Mouse (Mus musculus) limb, embryonic 10.5 days (tissue): ENCODE measurements around the gene Naaladl2. TPM values are rescaled to one million over a fixed set of nuclear protein-coding genes. Genes with fewer than 3 reads are reported as not detected.
A peak's percentile ranks its signal among the peaks of the same experiment; 100 is the strongest.

Source experiments
- DNase-seq: peaks from one replicate; pipeline ENCODE4 v3.0.0-alpha.2; 2017; ENCODE audit warnings: low spot score
- H3K27ac ChIP-seq: fragments of 300-500 bp; sonication (generic); 2 replicates; pipeline ENCODE4 v1.5.1; 2016; ENCODE audit warnings: mild to moderate bottlenecking
- H3K27me3 ChIP-seq: fragments of 300-500 bp; sonication (generic); 2 replicates; pipeline ENCODE4 v1.6.1; 2016; ENCODE audit warnings: low read depth, mild to moderate bottlenecking; ENCODE audit not compliant: poor library complexity, severe bottlenecking
- H3K36me3 ChIP-seq: fragments of 300-500 bp; sonication (generic); 2 replicates; pipeline ENCODE4 v1.6.1; 2016; ENCODE audit warnings: mild to moderate bottlenecking, moderate library complexity
- H3K4me1 ChIP-seq: fragments of 300-500 bp; sonication (generic); 2 replicates; pipeline ENCODE4 v1.6.1; 2016
- H3K4me3 ChIP-seq: fragments of 300-500 bp; sonication (generic); 2 replicates; pipeline ENCODE4 v1.5.1; 2016; ENCODE audit warnings: mild to moderate bottlenecking, moderate library complexity
- H3K9me3 ChIP-seq: fragments of 300-500 bp; sonication (generic); replicated peaks from 2 replicates; pipeline ENCODE4 v1.6.1; 2016; ENCODE audit warnings: mild to moderate bottlenecking
- WGBS: fragments of 180-500 bp; shearing (Covaris S2); methylation state at CpG from one replicate; pipeline ENCODE4 v1.1.7; 2016; 5-methylcytosine and 5-hydroxymethylcytosine counted together
- polyA plus RNA-seq: library from polyadenylated mRNA; unstranded; fragments of >200 nt; fragmentation: Nextera tagmentation; extraction: Ambion mirVana; gene quantifications from 2 replicates; pipeline ENCODE4 v1.2.1, GENCODE M21; 2016

Gene Naaladl2
- polyA plus RNA-seq, 1 experiment from 2014 or later: 0.44 TPM

DNA sequence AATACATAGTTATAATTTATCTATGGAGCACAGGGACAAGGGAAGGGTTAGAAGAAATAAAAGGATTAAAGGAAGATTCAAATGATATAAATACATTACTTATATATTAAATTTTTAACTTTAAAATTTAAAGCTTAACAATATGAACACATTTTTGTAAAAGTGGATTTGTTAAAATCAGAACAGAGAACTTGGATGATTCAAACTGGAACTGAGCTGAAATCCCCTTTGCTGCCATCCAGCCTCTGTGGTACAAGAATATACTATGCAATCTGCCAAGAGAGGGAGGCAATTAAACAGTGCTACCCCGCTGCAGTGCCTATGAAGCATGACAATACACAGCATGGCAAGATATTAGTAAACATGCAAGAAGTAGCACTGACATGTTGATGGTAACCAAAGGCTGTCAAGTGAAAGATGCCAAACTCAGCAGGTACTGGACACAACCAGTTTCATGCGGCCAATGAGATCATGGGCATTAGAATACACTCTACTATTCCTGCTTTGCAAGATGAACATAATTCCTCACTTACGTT, 238.6 kb downstream of the Naaladl2 start:
- 92% methylated on average over 3 of the region's 3 CpGs for WGBS
- H3K27ac ChIP-seq: no peak overlapping the region
- no peak overlapping the region for H3K4me3 ChIP-seq
- DNase-seq: no peak
- no peaks in the 10 kb centered on the region for H3K9me3 ChIP-seq
- no peaks in the 10 kb centered on the region for H3K36me3 ChIP-seq
- no peaks in the 10 kb centered on the region for H3K27me3 ChIP-seq
- no peaks in the 10 kb centered on the region for H3K4me1 ChIP-seq

DNA sequence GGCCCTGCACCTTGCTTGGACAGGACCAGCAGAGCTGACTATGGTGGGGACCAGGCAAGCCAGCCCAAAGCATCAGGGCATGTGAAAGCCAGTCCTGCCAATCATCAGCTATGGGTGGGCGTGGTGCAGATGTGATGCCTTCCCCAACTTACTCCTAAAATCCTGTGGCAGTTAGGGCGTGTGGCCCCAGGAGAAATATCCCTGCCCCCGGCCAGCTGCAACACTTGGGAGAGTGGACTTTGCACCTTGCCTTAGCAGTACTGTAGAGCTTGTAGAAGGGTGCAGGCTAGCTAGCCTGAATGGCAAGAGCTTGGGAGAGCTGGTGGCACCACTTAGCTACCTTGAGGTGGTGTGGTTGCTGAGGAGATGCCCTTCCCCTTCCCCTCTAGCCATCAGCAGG, 255.3 kb downstream of the Naaladl2 start:
- DNase-seq: no peak
- H3K27me3 ChIP-seq: no peaks in the 10 kb centered on the region
- 80% methylated on average over 3 of the region's 3 CpGs for WGBS

GRCm38 (mm10) chr3:24872254-24872653, 271.8 kb downstream of the Naaladl2 start:
- Histone ChIP-seq H3K4me3 (no peak overlapping the region), H3K27ac (no peak overlapping the region), H3K36me3 (no peaks in the 10 kb centered on the region), H3K9me3 (no peaks in the 10 kb centered on the region), H3K27me3 (no peaks in the 10 kb centered on the region), H3K4me1 (no peaks in the 10 kb centered on the region)
- no peak for DNase-seq
- WGBS: 95% methylated on average over 1 of the region's 1 CpGs

More for the DNA sequence above, 255.3 kb downstream of the Naaladl2 start:
- Histone ChIP-seq H3K4me1 (no peaks in the 10 kb centered on the region), H3K36me3 (no peaks in the 10 kb centered on the region), H3K9me3 (no peaks in the 10 kb centered on the region), H3K27ac (no peak overlapping the region), H3K4me3 (no peak overlapping the region)

DNA sequence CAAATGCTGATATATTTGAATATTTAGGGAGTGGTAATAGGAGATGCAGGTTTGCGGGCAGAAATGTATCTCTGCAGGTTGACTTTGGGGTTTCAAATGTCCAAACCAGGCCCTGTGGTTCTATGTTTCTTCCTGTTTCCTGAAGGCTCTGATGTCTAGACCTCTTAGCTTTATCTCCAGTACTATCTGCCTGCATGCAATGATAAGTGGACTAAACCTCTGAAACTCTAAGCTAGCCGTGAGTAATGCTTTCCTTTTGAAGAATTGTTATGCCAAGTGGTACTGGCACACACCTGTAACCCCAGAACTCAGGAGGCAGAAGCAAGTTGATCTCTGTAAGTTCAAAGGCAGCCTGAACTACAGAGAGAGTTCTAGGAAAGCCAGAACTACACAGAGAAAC, 291.1 kb downstream of the Naaladl2 start:
- no peak overlapping the region for H3K4me3 ChIP-seq
- H3K27me3 ChIP-seq: no peaks in the 10 kb centered on the region
- no peak for DNase-seq
- H3K27ac ChIP-seq: no peak overlapping the region
- WGBS: 82% methylated on average over 2 of the region's 2 CpGs
- no peaks in the 10 kb centered on the region for H3K36me3 ChIP-seq
- H3K9me3 ChIP-seq: no peaks in the 10 kb centered on the region
- no peaks in the 10 kb centered on the region for H3K4me1 ChIP-seq

DNA sequence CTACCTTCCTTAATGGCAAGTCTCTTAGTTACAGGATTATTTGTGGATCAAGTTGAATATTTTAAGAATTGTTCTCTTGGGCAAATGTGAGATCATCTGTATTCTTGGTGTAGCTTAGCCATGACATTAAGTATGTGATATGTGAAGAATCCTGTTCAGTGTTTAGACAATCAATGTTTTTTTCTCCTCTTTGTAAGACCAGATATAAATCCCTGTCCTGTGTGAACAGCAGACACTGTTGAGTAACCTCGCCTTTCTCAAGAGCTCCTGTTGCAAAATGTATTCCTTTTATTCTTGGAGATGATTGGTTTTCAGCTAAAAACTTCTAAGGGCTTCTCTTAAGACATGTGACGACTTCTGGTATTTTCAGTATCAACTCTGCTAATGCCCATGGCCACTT, 347.3 kb downstream of the Naaladl2 start:
- no peak overlapping the region for H3K27ac ChIP-seq
- DNase-seq: no peak
- H3K36me3 ChIP-seq: no peaks in the 10 kb centered on the region
- H3K4me3 ChIP-seq: no peak overlapping the region
- no peaks in the 10 kb centered on the region for H3K27me3 ChIP-seq
- H3K4me1 ChIP-seq: no peaks in the 10 kb centered on the region
- 82% methylated on average over 2 of the region's 2 CpGs for WGBS
- no peaks in the 10 kb centered on the region for H3K9me3 ChIP-seq

DNA sequence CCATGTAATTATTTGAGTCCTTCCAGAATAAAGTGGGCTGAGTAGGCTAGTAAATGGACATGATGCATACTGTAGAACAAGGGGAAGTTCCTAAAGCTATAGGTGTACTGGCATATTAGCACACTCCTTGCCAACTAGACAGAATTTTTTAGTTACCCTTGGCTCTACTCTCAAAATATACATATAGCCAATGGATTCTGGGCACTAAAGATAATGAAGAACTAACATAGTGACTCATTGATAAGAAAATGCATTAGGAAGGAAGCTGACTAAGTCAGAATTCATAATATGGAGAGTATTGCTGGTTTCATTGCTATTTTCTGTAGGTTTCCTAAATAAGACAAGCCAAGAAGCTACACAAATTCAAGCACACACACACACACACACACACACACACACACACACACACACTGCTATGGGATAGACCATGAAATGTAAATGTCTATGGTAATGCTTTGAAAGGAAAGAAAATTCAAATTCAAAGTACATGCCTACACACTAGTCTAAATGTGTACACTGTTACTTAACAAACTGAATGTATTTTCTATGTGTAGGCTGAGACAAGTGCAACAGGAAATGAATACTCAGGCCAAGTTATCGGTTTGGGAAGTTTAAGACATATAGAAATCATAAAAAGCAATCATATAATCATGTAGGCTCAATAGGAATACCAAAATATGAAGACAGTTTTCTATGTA, 356.5 kb downstream of the Naaladl2 start:
- Histone ChIP-seq H3K4me1 (peaks cover 5% of the 10 kb centered on the region; the same call in 1 of the 2 replicates), H3K27ac (no peak overlapping the region), H3K4me3 (no peak overlapping the region), H3K36me3 (no peaks in the 10 kb centered on the region), H3K9me3 (no peaks in the 10 kb centered on the region), H3K27me3 (no peaks in the 10 kb centered on the region)
- 83% methylated on average over 1 of the region's 1 CpGs for WGBS
- no peak for DNase-seq

DNA sequence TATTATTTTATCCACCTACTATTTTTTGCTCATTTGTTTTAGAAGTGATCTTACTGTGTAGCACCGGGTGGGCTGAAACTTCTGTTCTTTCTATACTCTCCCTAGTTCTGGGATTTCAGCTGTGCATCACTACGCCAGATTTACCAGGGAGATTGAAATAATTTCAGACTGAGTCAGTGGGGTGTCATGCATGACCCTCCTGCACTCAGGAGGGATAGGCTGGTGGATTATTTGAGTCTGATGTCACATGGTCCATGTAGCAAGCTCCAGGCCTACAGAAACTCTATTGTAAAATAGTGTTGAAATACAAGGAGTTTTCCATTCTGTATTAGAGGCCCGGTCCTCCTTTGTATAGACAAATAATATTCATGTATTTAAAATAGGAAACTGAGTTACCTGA, 360.0 kb downstream of the Naaladl2 start:
- Histone ChIP-seq H3K9me3 (no peaks in the 10 kb centered on the region), H3K27ac (no peak overlapping the region), H3K4me3 (no peak overlapping the region), H3K27me3 (no peaks in the 10 kb centered on the region), H3K36me3 (no peaks in the 10 kb centered on the region), H3K4me1 (peaks cover 5% of the 10 kb centered on the region; the same call in 1 of the 2 replicates)
- 95% methylated on average over 3 of the region's 3 CpGs for WGBS
- no peak for DNase-seq

GRCm38 (mm10) chr3:24783462-24783829, 360.6 kb downstream of the Naaladl2 start:
- Histone ChIP-seq H3K4me1 (peaks cover 5% of the 10 kb centered on the region; the same call in 1 of the 2 replicates), H3K9me3 (no peaks in the 10 kb centered on the region), H3K27me3 (no peaks in the 10 kb centered on the region), H3K27ac (no peak overlapping the region), H3K4me3 (no peak overlapping the region), H3K36me3 (no peaks in the 10 kb centered on the region)
- 70% methylated on average over 7 of the region's 7 CpGs for WGBS
- DNase-seq: no peak

DNA sequence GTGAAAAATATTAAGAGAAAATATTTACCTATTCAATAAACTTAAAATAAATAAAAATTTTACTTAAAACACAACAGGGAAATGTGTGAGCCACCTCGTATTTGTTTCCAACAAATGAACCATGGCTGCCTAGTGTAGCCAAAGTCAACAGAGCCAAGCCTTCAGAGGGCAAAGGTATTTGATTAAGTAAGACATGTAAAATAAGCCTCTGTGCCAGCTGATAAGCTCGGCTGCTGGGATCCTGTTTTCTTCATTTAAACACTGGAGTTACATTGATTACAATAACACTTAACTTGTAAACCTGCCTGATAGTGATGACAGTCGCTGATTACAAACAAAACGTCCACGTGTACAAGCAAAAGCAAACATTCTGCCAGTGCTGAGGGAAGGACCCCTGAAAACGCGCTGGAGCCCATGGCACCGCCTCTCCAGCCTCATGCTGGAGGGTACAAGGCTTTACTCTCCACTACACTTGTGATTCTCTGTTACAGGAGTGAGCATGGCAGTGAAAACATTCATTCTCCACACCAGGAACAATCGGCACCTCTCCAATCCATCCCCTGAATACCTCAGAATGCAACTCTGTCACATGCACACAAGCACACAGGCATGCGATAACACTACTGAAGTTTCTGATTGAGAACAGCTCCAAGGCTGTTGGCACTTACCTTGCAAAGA, 361.1 kb downstream of the Naaladl2 start:
- H3K4me1 ChIP-seq: peaks cover 5% of the 10 kb centered on the region; the same call in 1 of the 2 replicates
- DNase-seq: peak; percentile 31
- H3K27ac ChIP-seq: no peak overlapping the region
- no peaks in the 10 kb centered on the region for H3K9me3 ChIP-seq
- no peaks in the 10 kb centered on the region for H3K27me3 ChIP-seq
- no peak overlapping the region for H3K4me3 ChIP-seq
- 69% methylated on average over 10 of the region's 10 CpGs for WGBS
- no peaks in the 10 kb centered on the region for H3K36me3 ChIP-seq

DNA sequence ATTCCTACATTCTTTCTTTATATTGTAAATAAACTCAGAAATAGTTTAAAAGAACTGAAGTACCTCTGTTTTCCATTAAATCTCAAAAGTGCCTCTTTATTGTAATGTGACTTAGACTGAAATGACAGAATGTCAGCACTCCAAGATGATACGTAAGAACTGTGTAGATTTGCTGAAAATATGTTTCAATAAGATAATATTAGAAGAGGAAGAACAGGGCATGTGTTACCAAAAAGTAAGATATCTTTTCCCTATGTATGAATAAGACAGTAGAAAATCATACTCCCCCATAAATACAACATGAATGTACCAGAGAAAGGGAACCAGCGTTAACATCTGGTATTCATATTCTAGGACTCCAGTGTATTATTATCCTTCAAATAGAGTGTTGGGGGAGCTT, 362.4 kb downstream of the Naaladl2 start:
- no peak for DNase-seq
- Histone ChIP-seq H3K4me3 (no peak overlapping the region), H3K27me3 (no peaks in the 10 kb centered on the region), H3K9me3 (no peaks in the 10 kb centered on the region), H3K27ac (no peak overlapping the region), H3K36me3 (no peaks in the 10 kb centered on the region), H3K4me1 (peaks cover 5% of the 10 kb centered on the region; the same call in 1 of the 2 replicates)
- 94% methylated on average over 2 of the region's 2 CpGs for WGBS

- Histone ChIP-seq H3K4me3 (no peak overlapping the region), H3K4me1 (peaks cover 5% of the 10 kb centered on the region; the same call in 1 of the 2 replicates), H3K36me3 (no peaks in the 10 kb centered on the region), H3K27me3 (no peaks in the 10 kb centered on the region), H3K27ac (no peak overlapping the region), H3K9me3 (no peaks in the 10 kb centered on the region)
- DNase-seq: no peak
These were observed 365.6 kb downstream of the Naaladl2 start for GRCm38 (mm10) chr3:24778416-24778815.

DNA sequence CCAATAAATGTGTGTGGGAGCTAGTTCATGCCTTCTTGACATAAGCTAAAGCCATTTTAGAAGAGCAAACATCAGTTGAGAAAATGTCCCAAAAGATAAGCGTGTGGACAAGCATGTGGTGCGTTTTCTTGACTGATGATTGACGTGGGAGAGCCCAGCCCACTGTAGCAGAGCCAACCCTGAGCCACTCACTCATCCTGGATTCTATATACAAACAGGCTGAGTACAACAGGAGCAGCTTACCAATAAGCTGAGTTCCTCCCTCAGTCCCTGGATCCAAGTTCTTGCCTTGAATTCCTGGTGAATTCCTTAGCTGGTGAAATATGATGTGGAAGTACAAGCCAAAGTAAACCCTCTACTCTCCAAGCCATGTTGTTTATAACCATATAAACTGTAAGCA, 395.0 kb downstream of the Naaladl2 start:
- no peaks in the 10 kb centered on the region for H3K9me3 ChIP-seq
- no peak overlapping the region for H3K27ac ChIP-seq
- 89% methylated on average over 3 of the region's 3 CpGs for WGBS
- DNase-seq: no peak
- H3K4me1 ChIP-seq: no peaks in the 10 kb centered on the region
- H3K4me3 ChIP-seq: no peak overlapping the region
- no peaks in the 10 kb centered on the region for H3K36me3 ChIP-seq
- H3K27me3 ChIP-seq: no peaks in the 10 kb centered on the region

DNA sequence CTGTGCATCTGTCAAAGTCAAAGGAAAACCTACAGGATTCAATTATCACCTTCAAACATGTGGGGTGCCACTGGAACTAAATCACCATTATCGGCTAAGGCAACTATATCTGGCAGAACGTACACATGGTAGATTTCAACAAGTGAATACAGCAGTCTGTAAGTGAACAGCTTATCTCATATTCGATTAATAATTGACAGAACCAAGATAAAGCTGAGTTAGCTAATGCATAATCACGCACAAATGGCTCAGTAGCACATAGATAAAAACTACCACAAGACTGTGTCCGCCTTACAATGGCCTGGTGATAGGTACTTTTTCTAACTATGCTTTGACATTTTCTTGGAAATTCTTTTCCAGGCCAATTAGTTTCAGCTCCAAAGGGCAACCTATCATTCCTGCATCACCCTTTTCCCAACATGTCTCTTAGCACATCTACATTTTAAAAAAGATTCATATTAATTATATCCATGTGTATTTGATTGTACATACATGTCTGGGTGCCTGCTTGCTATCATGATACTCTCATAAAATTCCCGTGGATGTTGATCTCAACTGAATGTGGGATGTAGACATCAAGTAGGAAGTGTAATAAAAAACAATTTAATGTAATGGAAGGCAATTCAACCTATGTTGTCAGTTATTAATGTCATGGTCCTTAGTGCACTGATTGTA, 396.7 kb downstream of the Naaladl2 start:
- Histone ChIP-seq H3K27ac (no peak overlapping the region), H3K36me3 (no peaks in the 10 kb centered on the region), H3K4me1 (no peaks in the 10 kb centered on the region), H3K27me3 (no peaks in the 10 kb centered on the region), H3K4me3 (no peak overlapping the region), H3K9me3 (no peaks in the 10 kb centered on the region)
- no peak for DNase-seq
- 82% methylated on average over 6 of the region's 6 CpGs for WGBS
